Mouse (Mus musculus) heart, embryonic 13.5 days (tissue): ENCODE results near the gene Tbxas1. TPM values are rescaled to one million over a fixed set of nuclear protein-coding genes. Genes with fewer than 3 reads are reported as not detected.
A peak's percentile ranks its signal among the peaks of the same experiment; 100 is the strongest.

Source experiments
- ATAC-seq: fragments of 200-750 bp; cut with Nextera tagmentation; 2 replicates; pipeline ENCODE4 v1.8.0; 2017; ENCODE audit warnings: moderate TSS enrichment; ENCODE audit not compliant: insufficient number of reproducible peaks, low FRiP score, low TSS enrichment; ENCODE audit errors: extremely low read depth
- H3K27ac ChIP-seq: fragments of 300-500 bp; sonication (generic); replicated peaks from 2 replicates; pipeline ENCODE4 v1.5.1; 2015; ENCODE audit warnings: moderate library complexity, mild to moderate bottlenecking, inconsistent platforms
- H3K27me3 ChIP-seq: fragments of 300-500 bp; sonication (generic); replicated peaks from 2 replicates; pipeline ENCODE4 v1.6.1; 2015; ENCODE audit warnings: mild to moderate bottlenecking, inconsistent platforms
- H3K36me3 ChIP-seq: fragments of 300-500 bp; sonication (generic); 2 replicates; pipeline ENCODE4 v1.6.1; 2015; ENCODE audit warnings: mild to moderate bottlenecking, inconsistent platforms
- H3K4me1 ChIP-seq: fragments of 300-500 bp; sonication (generic); 2 replicates; pipeline ENCODE4 v1.6.1; 2015; ENCODE audit warnings: inconsistent platforms
- H3K4me2 ChIP-seq: fragments of 300-500 bp; sonication (generic); 2 replicates; pipeline ENCODE4 v1.6.1; 2015; ENCODE audit warnings: inconsistent platforms, mild to moderate bottlenecking, moderate library complexity
- H3K4me3 ChIP-seq: fragments of 300-500 bp; sonication (generic); 2 replicates; pipeline ENCODE4 v1.5.1; 2015; ENCODE audit warnings: moderate library complexity, mild to moderate bottlenecking, inconsistent platforms
- H3K9ac ChIP-seq: fragments of 300-500 bp; sonication (generic); 2 replicates; pipeline ENCODE4 v1.6.1; 2015; ENCODE audit warnings: inconsistent platforms, mild to moderate bottlenecking, moderate library complexity
- H3K9me3 ChIP-seq: fragments of 300-500 bp; sonication (generic); 2 replicates; pipeline ENCODE4 v1.6.1; 2016; ENCODE audit warnings: inconsistent platforms
- WGBS: fragments of 180-500 bp; shearing (Covaris S2); methylation state at CpG from one replicate; pipeline ENCODE4 v1.1.7; 2015; ENCODE audit warnings: mixed read lengths; 5-methylcytosine and 5-hydroxymethylcytosine counted together
- polyA plus RNA-seq: library from polyadenylated mRNA; unstranded; fragments of >200 nt; fragmentation: Nextera tagmentation; extraction: Ambion mirVana; gene quantifications from 2 replicates; pipeline ENCODE4 v1.2.1, GENCODE M21; 2015

Tbxas1 gene
- polyA plus RNA-seq, 1 experiment from 2014 or later: 2.4 TPM

- 45% methylated on average over 8 of the region's 8 CpGs for WGBS
Observed at GRCm38 (mm10) chr6:38961427-38962033, 86.3 kb downstream of the Tbxas1 start.

GRCm38 (mm10) chr6:38966839-38967238, 91.6 kb downstream of the Tbxas1 start:
- H3K27ac ChIP-seq: no peak overlapping the region
- no peak overlapping the region for H3K4me2 ChIP-seq
- WGBS: 82% methylated on average over 5 of the region's 5 CpGs
- no peaks in the 10 kb centered on the region for H3K9me3 ChIP-seq
- no peak overlapping the region for H3K4me3 ChIP-seq
- no peaks in the 10 kb centered on the region for H3K36me3 ChIP-seq
- ATAC-seq: no peak
- no peaks in the 10 kb centered on the region for H3K4me1 ChIP-seq
- no peak overlapping the region for H3K9ac ChIP-seq
- 0 out of 2 replicates have a peak, but pooled peaks cover 4% of the 10 kb centered on the region for H3K27me3 ChIP-seq

More at GRCm38 (mm10) chr6:38961427-38962033, 86.3 kb downstream of the Tbxas1 start:
- no peak overlapping the region for H3K4me3 ChIP-seq
- H3K9ac ChIP-seq: no peak overlapping the region
- H3K9me3 ChIP-seq: no peaks in the 10 kb centered on the region
- H3K4me1 ChIP-seq: peaks cover 26% of the 10 kb centered on the region
- H3K27me3 ChIP-seq: 0 out of 2 replicates have a peak, but pooled peaks cover 4% of the 10 kb centered on the region
- no peaks in the 10 kb centered on the region for H3K36me3 ChIP-seq
- peak overlapping the region; percentile 67 for H3K27ac ChIP-seq
- no peak for ATAC-seq
- H3K4me2 ChIP-seq: peak overlapping the region; percentile 35

GRCm38 (mm10) chr6:38967288-38967687, 92.1 kb downstream of the Tbxas1 start:
- Histone ChIP-seq H3K36me3 (no peaks in the 10 kb centered on the region), H3K27me3 (0 out of 2 replicates have a peak, but pooled peaks cover 4% of the 10 kb centered on the region), H3K4me3 (no peak overlapping the region), H3K9ac (no peak overlapping the region), H3K4me2 (no peak overlapping the region), H3K9me3 (no peaks in the 10 kb centered on the region), H3K4me1 (no peaks in the 10 kb centered on the region), H3K27ac (no peak overlapping the region)
- 59% methylated on average over 6 of the region's 6 CpGs for WGBS
- ATAC-seq: no peak

GRCm38 (mm10) chr6:38967988-38968387, 92.8 kb downstream of the Tbxas1 start:
- H3K27ac ChIP-seq: no peak overlapping the region
- H3K36me3 ChIP-seq: no peaks in the 10 kb centered on the region
- H3K4me2 ChIP-seq: no peak overlapping the region
- no peaks in the 10 kb centered on the region for H3K9me3 ChIP-seq
- no peak overlapping the region for H3K4me3 ChIP-seq
- H3K4me1 ChIP-seq: no peaks in the 10 kb centered on the region
- H3K9ac ChIP-seq: no peak overlapping the region
- 82% methylated on average over 5 of the region's 5 CpGs for WGBS
- ATAC-seq: no peak
- H3K27me3 ChIP-seq: 0 out of 2 replicates have a peak, but pooled peaks cover 4% of the 10 kb centered on the region

GRCm38 (mm10) chr6:38969944-38970740, 94.9 kb downstream of the Tbxas1 start:
- 84% methylated on average over 6 of the region's 6 CpGs for WGBS
- ATAC-seq: no peak

GRCm38 (mm10) chr6:38970759-38971158, 95.6 kb downstream of the Tbxas1 start:
- no peak overlapping the region for H3K9ac ChIP-seq
- WGBS: 72% methylated on average over 6 of the region's 6 CpGs
- no peak for ATAC-seq

More at GRCm38 (mm10) chr6:38969944-38970740, 94.9 kb downstream of the Tbxas1 start:
- no peaks in the 10 kb centered on the region for H3K9me3 ChIP-seq
- H3K36me3 ChIP-seq: no peaks in the 10 kb centered on the region
- H3K27ac ChIP-seq: no peak overlapping the region
- H3K4me1 ChIP-seq: no peaks in the 10 kb centered on the region
- H3K4me2 ChIP-seq: no peak overlapping the region
- no peaks in the 10 kb centered on the region for H3K27me3 ChIP-seq
- H3K9ac ChIP-seq: no peak overlapping the region
- H3K4me3 ChIP-seq: no peak overlapping the region

GRCm38 (mm10) chr6:38972826-38973225, 97.6 kb downstream of the Tbxas1 start:
- Histone ChIP-seq H3K27ac (no peak overlapping the region), H3K4me3 (no peak overlapping the region), H3K36me3 (no peaks in the 10 kb centered on the region), H3K9me3 (no peaks in the 10 kb centered on the region), H3K9ac (no peak overlapping the region), H3K4me1 (no peaks in the 10 kb centered on the region), H3K4me2 (no peak overlapping the region), H3K27me3 (no peaks in the 10 kb centered on the region)
- WGBS: 61% methylated on average over 1 of the region's 1 CpGs
- no peak for ATAC-seq

More at GRCm38 (mm10) chr6:38970759-38971158, 95.6 kb downstream of the Tbxas1 start:
- no peaks in the 10 kb centered on the region for H3K27me3 ChIP-seq
- H3K27ac ChIP-seq: no peak overlapping the region
- H3K4me2 ChIP-seq: no peak overlapping the region
- H3K9me3 ChIP-seq: no peaks in the 10 kb centered on the region
- H3K4me1 ChIP-seq: no peaks in the 10 kb centered on the region
- no peak overlapping the region for H3K4me3 ChIP-seq
- no peaks in the 10 kb centered on the region for H3K36me3 ChIP-seq

- Histone ChIP-seq H3K9me3 (no peaks in the 10 kb centered on the region), H3K9ac (no peak overlapping the region), H3K27ac (no peak overlapping the region), H3K27me3 (no peaks in the 10 kb centered on the region), H3K4me1 (no peaks in the 10 kb centered on the region), H3K36me3 (no peaks in the 10 kb centered on the region), H3K4me2 (no peak overlapping the region), H3K4me3 (no peak overlapping the region)
- ATAC-seq: no peak
- 83% methylated on average over 10 of the region's 10 CpGs for WGBS
Observed at GRCm38 (mm10) chr6:38973441-38974161, 98.4 kb downstream of the Tbxas1 start.

GRCm38 (mm10) chr6:38974162-38974525, 98.9 kb downstream of the Tbxas1 start:
- Histone ChIP-seq H3K4me2 (no peak overlapping the region), H3K9ac (no peak overlapping the region), H3K27me3 (no peaks in the 10 kb centered on the region), H3K27ac (no peak overlapping the region), H3K9me3 (no peaks in the 10 kb centered on the region), H3K4me1 (no peaks in the 10 kb centered on the region), H3K4me3 (no peak overlapping the region), H3K36me3 (no peaks in the 10 kb centered on the region)
- 66% methylated on average over 1 of the region's 1 CpGs for WGBS
- no peak for ATAC-seq

GRCm38 (mm10) chr6:38974536-38975268, 99.5 kb downstream of the Tbxas1 start:
- Histone ChIP-seq H3K9me3 (no peaks in the 10 kb centered on the region), H3K27me3 (no peaks in the 10 kb centered on the region), H3K27ac (no peak overlapping the region), H3K4me3 (no peak overlapping the region), H3K4me2 (no peak overlapping the region), H3K9ac (no peak overlapping the region), H3K36me3 (no peaks in the 10 kb centered on the region), H3K4me1 (no peaks in the 10 kb centered on the region)
- ATAC-seq: no peak
- 82% methylated on average over 8 of the region's 8 CpGs for WGBS

GRCm38 (mm10) chr6:38975866-38976265, 100.7 kb downstream of the Tbxas1 start:
- Histone ChIP-seq H3K9me3 (no peaks in the 10 kb centered on the region), H3K4me2 (no peak overlapping the region), H3K27ac (no peak overlapping the region), H3K27me3 (no peaks in the 10 kb centered on the region), H3K4me3 (no peak overlapping the region), H3K4me1 (no peaks in the 10 kb centered on the region; the same call in 1 of the 2 replicates), H3K36me3 (no peaks in the 10 kb centered on the region), H3K9ac (no peak overlapping the region)
- 87% methylated on average over 4 of the region's 4 CpGs for WGBS
- ATAC-seq: no peak
